Mouse (Mus musculus) liver, embryonic 11.5 days (tissue): ENCODE measurements around the gene Naa16. TPM values are rescaled to one million over a fixed set of nuclear protein-coding genes. Genes with fewer than 3 reads are reported as not detected.

Experiments
- ATAC-seq: fragments of 200-750 bp; cut with Nextera tagmentation; replicated peaks from 2 replicates; pipeline ENCODE4 v1.8.0; 2017; ENCODE audit warnings: moderate number of reproducible peaks, mild to moderate bottlenecking, moderate TSS enrichment, moderate library complexity; ENCODE audit not compliant: low FRiP score
- DNase-seq: peaks from one replicate; pipeline ENCODE4 v3.0.0-alpha.2; 2017; ENCODE audit warnings: low spot score
- H3K27ac ChIP-seq: fragments of 300-500 bp; sonication (generic); 2 replicates; pipeline ENCODE4 v1.5.1; 2014; ENCODE audit warnings: mild to moderate bottlenecking, low read depth, low read length, control low read depth
- H3K27me3 ChIP-seq: fragments of 300-500 bp; sonication (generic); replicated peaks from 2 replicates; pipeline ENCODE4 v1.6.1; 2014; ENCODE audit warnings: low read length, mixed read lengths; ENCODE audit not compliant: control insufficient read depth, insufficient read depth
- H3K36me3 ChIP-seq: fragments of 300-500 bp; sonication (generic); 2 replicates; pipeline ENCODE4 v1.6.1; 2014; ENCODE audit warnings: mild to moderate bottlenecking, low read length, moderate library complexity, mixed read lengths; ENCODE audit not compliant: control insufficient read depth, insufficient read depth
- H3K4me1 ChIP-seq: fragments of 300-500 bp; sonication (generic); replicated peaks from 2 replicates; pipeline ENCODE4 v1.6.1; 2014; ENCODE audit warnings: low read length, mixed read lengths; ENCODE audit not compliant: control insufficient read depth, insufficient read depth
- H3K4me2 ChIP-seq: fragments of 300-500 bp; sonication (generic); 2 replicates; pipeline ENCODE4 v1.6.1; 2014; ENCODE audit warnings: mild to moderate bottlenecking, control low read depth, moderate library complexity
- H3K4me3 ChIP-seq: fragments of 300-500 bp; sonication (generic); 2 replicates; pipeline ENCODE4 v1.5.1; 2014; ENCODE audit warnings: low read depth, low read length, control low read depth
- H3K9ac ChIP-seq: fragments of 300-500 bp; sonication (generic); 2 replicates; pipeline ENCODE4 v1.6.1; 2014; ENCODE audit warnings: low read depth, low read length, control low read depth
- H3K9me3 ChIP-seq: fragments of 300-500 bp; sonication (generic); 2 replicates; pipeline ENCODE4 v1.6.1; 2016; ENCODE audit warnings: low read length, inconsistent platforms, mixed read lengths; ENCODE audit not compliant: control insufficient read depth
- WGBS: fragments of 180-500 bp; shearing (Covaris S2); extraction: QIAGEN DNeasy Blood & Tissue Kit; methylation state at CpG from one replicate; pipeline ENCODE4 v1.1.7; 2014; 5-methylcytosine and 5-hydroxymethylcytosine counted together
- polyA plus RNA-seq: library from polyadenylated mRNA; unstranded; fragments of >200 nt; fragmentation: Nextera tagmentation; extraction: Ambion mirVana; gene quantifications from 2 replicates; pipeline ENCODE4 v1.2.1, GENCODE M21; 2014

Gene Naa16
- polyA plus RNA-seq, 1 experiment from 2014 or later = 59.8 TPM

GRCm38 (mm10) chr14:79358055-79358454, 32.5 kb downstream of the Naa16 start:
- Histone ChIP-seq H3K4me3 (no peak overlapping the region), H3K4me2 (no peak overlapping the region), H3K4me1 (peaks cover 7% of the 10 kb centered on the region), H3K9me3 (no peaks in the 10 kb centered on the region), H3K27ac (no peak overlapping the region), H3K27me3 (no peaks in the 10 kb centered on the region), H3K36me3 (peaks cover 39% of the 10 kb centered on the region), H3K9ac (no peak overlapping the region)
- ATAC-seq = peak; percentile 87
- no peak for DNase-seq
- 29% methylated on average over 2 of the region's 2 CpGs for WGBS

GRCm38 (mm10) chr14:79346384-79346783, 44.2 kb downstream of the Naa16 start:
- H3K4me3 ChIP-seq = no peak overlapping the region
- no peak overlapping the region for H3K27ac ChIP-seq
- no peaks in the 10 kb centered on the region for H3K9me3 ChIP-seq
- H3K36me3 ChIP-seq = peaks cover 29% of the 10 kb centered on the region
- DNase-seq (no peak), ATAC-seq (no peak)
- H3K4me1 ChIP-seq = no peaks in the 10 kb centered on the region
- no peaks in the 10 kb centered on the region for H3K27me3 ChIP-seq
- no peak overlapping the region for H3K9ac ChIP-seq
- no peak overlapping the region for H3K4me2 ChIP-seq
- WGBS = 81% methylated on average over 3 of the region's 3 CpGs

- Histone ChIP-seq H3K36me3 (peaks cover 29% of the 10 kb centered on the region), H3K27me3 (no peaks in the 10 kb centered on the region), H3K9ac (no peak overlapping the region), H3K9me3 (no peaks in the 10 kb centered on the region), H3K27ac (no peak overlapping the region), H3K4me3 (no peak overlapping the region), H3K4me1 (peaks cover 10% of the 10 kb centered on the region), H3K4me2 (no peak overlapping the region)
- 84% methylated on average over 3 of the region's 3 CpGs for WGBS
- ATAC-seq (no peak), DNase-seq (no peak)
Observed at GRCm38 (mm10) chr14:79335613-79336012, 55.0 kb downstream of the Naa16 start.

GRCm38 (mm10) chr14:79331936-79332335, 58.6 kb downstream of the Naa16 start:
- DNase-seq = no peak
- H3K9me3 ChIP-seq = no peaks in the 10 kb centered on the region
- 64% methylated on average over 7 of the region's 7 CpGs for WGBS
- peaks cover 10% of the 10 kb centered on the region for H3K4me1 ChIP-seq
- ATAC-seq = no peak
- H3K27ac ChIP-seq = peak overlapping the region; percentile 41; the same call in 1 of the 2 replicates
- no peak overlapping the region for H3K9ac ChIP-seq
- no peaks in the 10 kb centered on the region for H3K27me3 ChIP-seq
- peaks cover 11% of the 10 kb centered on the region for H3K36me3 ChIP-seq
- H3K4me2 ChIP-seq = peak overlapping the region; percentile 63
- no peak overlapping the region for H3K4me3 ChIP-seq

- Histone ChIP-seq H3K9me3 (no peaks in the 10 kb centered on the region), H3K36me3 (peaks cover 4% of the 10 kb centered on the region; the same call in 1 of the 2 replicates), H3K27ac (peak overlapping the region; percentile 48), H3K27me3 (no peaks in the 10 kb centered on the region), H3K4me2 (peak overlapping the region; percentile 63), H3K4me1 (peaks cover 10% of the 10 kb centered on the region), H3K9ac (no peak overlapping the region), H3K4me3 (peak overlapping the region; percentile 36)
- DNase-seq = no peak
- WGBS = 31% methylated on average over 16 of the region's 16 CpGs
- peak; percentile 89 for ATAC-seq
Observed at GRCm38 (mm10) chr14:79330944-79331561, 59.5 kb downstream of the Naa16 start.

GRCm38 (mm10) chr14:79327033-79327432, 63.5 kb downstream of the Naa16 start:
- Histone ChIP-seq H3K9me3 (no peaks in the 10 kb centered on the region), H3K4me2 (no peak overlapping the region), H3K27ac (no peak overlapping the region), H3K4me1 (peaks cover 7% of the 10 kb centered on the region), H3K4me3 (no peak overlapping the region), H3K36me3 (no peaks in the 10 kb centered on the region), H3K27me3 (no peaks in the 10 kb centered on the region), H3K9ac (no peak overlapping the region)
- no peak for ATAC-seq
- 29% methylated on average over 5 of the region's 5 CpGs for WGBS
- no peak for DNase-seq

- Histone ChIP-seq H3K27ac (no peak overlapping the region), H3K4me3 (no peak overlapping the region), H3K4me1 (no peaks in the 10 kb centered on the region), H3K9me3 (no peaks in the 10 kb centered on the region), H3K4me2 (no peak overlapping the region), H3K9ac (no peak overlapping the region), H3K27me3 (no peaks in the 10 kb centered on the region), H3K36me3 (no peaks in the 10 kb centered on the region)
- 80% methylated on average over 10 of the region's 10 CpGs for WGBS
- ATAC-seq (no peak), DNase-seq (no peak)
Observed at GRCm38 (mm10) chr14:79324112-79324840, 66.3 kb downstream of the Naa16 start.

- H3K36me3 ChIP-seq = no peaks in the 10 kb centered on the region
- H3K27me3 ChIP-seq = no peaks in the 10 kb centered on the region
- no peak overlapping the region for H3K4me2 ChIP-seq
- DNase-seq (no peak), ATAC-seq (no peak)
- H3K4me3 ChIP-seq = no peak overlapping the region
- no peaks in the 10 kb centered on the region for H3K9me3 ChIP-seq
- H3K27ac ChIP-seq = no peak overlapping the region
- H3K4me1 ChIP-seq = no peaks in the 10 kb centered on the region
- H3K9ac ChIP-seq = no peak overlapping the region
- WGBS = 78% methylated on average over 5 of the region's 5 CpGs
Observed at GRCm38 (mm10) chr14:79321881-79322280, 68.7 kb downstream of the Naa16 start.

GRCm38 (mm10) chr14:79321152-79321551, 69.4 kb downstream of the Naa16 start:
- ATAC-seq (peak; percentile 79), DNase-seq (no peak)
- Histone ChIP-seq H3K4me3 (no peak overlapping the region), H3K36me3 (no peaks in the 10 kb centered on the region), H3K9ac (no peak overlapping the region), H3K4me2 (no peak overlapping the region), H3K4me1 (no peaks in the 10 kb centered on the region), H3K27ac (no peak overlapping the region), H3K9me3 (no peaks in the 10 kb centered on the region), H3K27me3 (no peaks in the 10 kb centered on the region)
- 35% methylated on average over 8 of the region's 8 CpGs for WGBS
